Mouse (Mus musculus): ENCODE results near the gene Tbx10. TPM values are rescaled to one million over a fixed set of nuclear protein-coding genes. Genes with fewer than 3 reads are reported as not detected.

Tbx10 gene
- polyA plus RNA-seq, 1 experiment, result 0.46 TPM

GRCm38 (mm10) chr19:4005971-4006370, 13.4 kb downstream of the Tbx10 start:
- DNase-seq (ENCODE audit: low read depth), result no peak
- TF ChIP-seq CTCF (IDR thresholded peaks at IDR 0.05; ENCODE audit: borderline replicate concordance, extremely low read depth, insufficient read depth, insufficient read length), result no peak

- TF ChIP-seq POLR2A (IDR thresholded peaks at IDR 0.05; ENCODE audit: borderline replicate concordance, extremely low read depth, insufficient read depth, insufficient read length, poor library complexity, severe bottlenecking) (no peak), CTCF (IDR thresholded peaks at IDR 0.05; ENCODE audit: borderline replicate concordance, extremely low read depth, insufficient read depth, insufficient read length) (no peak)
- DNase-seq (ENCODE audit: low read depth), result no peak
These were observed 18.5 kb downstream of the Tbx10 start for GRCm38 (mm10) chr19:4011086-4011485.

- peak; percentile 100 for DNase-seq (ENCODE audit: low read depth)
- peak; percentile 32; the same call in 1 of the 2 replicates for TF ChIP-seq POLR2A (IDR thresholded peaks at IDR 0.05; ENCODE audit: borderline replicate concordance, extremely low read depth, insufficient read depth, insufficient read length, poor library complexity, severe bottlenecking)
- peak; percentile 83; the same call in 1 of the 2 replicates for TF ChIP-seq CTCF (IDR thresholded peaks at IDR 0.05; ENCODE audit: borderline replicate concordance, extremely low read depth, insufficient read depth, insufficient read length)
These were observed 20.0 kb downstream of the Tbx10 start, which contains the start of gene Ndufv1 for GRCm38 (mm10) chr19:4012432-4013022. TSS of gene Ndufv1 (minus strand) at chr19:4012806.

- DNase-seq (ENCODE audit: low read depth), result no peak
- no peak for TF ChIP-seq CTCF (IDR thresholded peaks at IDR 0.05; ENCODE audit: borderline replicate concordance, extremely low read depth, insufficient read depth, insufficient read length)
- TF ChIP-seq POLR2A (IDR thresholded peaks at IDR 0.05; ENCODE audit: borderline replicate concordance, extremely low read depth, insufficient read depth, insufficient read length, poor library complexity, severe bottlenecking), result no peak
These were observed 20.5 kb downstream of the Tbx10 start for GRCm38 (mm10) chr19:4013066-4013465.

GRCm38 (mm10) chr19:4014802-4015201, 22.2 kb downstream of the Tbx10 start:
- DNase-seq (ENCODE audit: low read depth), result no peak
- TF ChIP-seq POLR2A (IDR thresholded peaks at IDR 0.05; ENCODE audit: borderline replicate concordance, extremely low read depth, insufficient read depth, insufficient read length, poor library complexity, severe bottlenecking) (no peak), CTCF (IDR thresholded peaks at IDR 0.05; ENCODE audit: borderline replicate concordance, extremely low read depth, insufficient read depth, insufficient read length) (no peak)

- no peak for TF ChIP-seq CTCF (IDR thresholded peaks at IDR 0.05; ENCODE audit: borderline replicate concordance, extremely low read depth, insufficient read depth, insufficient read length)
- no peak for TF ChIP-seq POLR2A (IDR thresholded peaks at IDR 0.05; ENCODE audit: borderline replicate concordance, extremely low read depth, insufficient read depth, insufficient read length, poor library complexity, severe bottlenecking)
- no peak for DNase-seq (ENCODE audit: low read depth)
These were observed 23.1 kb downstream of the Tbx10 start for GRCm38 (mm10) chr19:4015635-4016034.

- no peak for TF ChIP-seq POLR2A (IDR thresholded peaks at IDR 0.05; ENCODE audit: borderline replicate concordance, extremely low read depth, insufficient read depth, insufficient read length, poor library complexity, severe bottlenecking)
These were observed 25.5 kb downstream of the Tbx10 start for GRCm38 (mm10) chr19:4017921-4018587.

GRCm38 (mm10) chr19:4018743-4019583, 26.4 kb downstream of the Tbx10 start:
- TF ChIP-seq CTCF (IDR thresholded peaks at IDR 0.05; ENCODE audit: borderline replicate concordance, extremely low read depth, insufficient read depth, insufficient read length) (peak; percentile 77), POLR2A (IDR thresholded peaks at IDR 0.05; ENCODE audit: borderline replicate concordance, extremely low read depth, insufficient read depth, insufficient read length, poor library complexity, severe bottlenecking) (no peak)
- peak; percentile 89 for DNase-seq (ENCODE audit: low read depth)

More at GRCm38 (mm10) chr19:4017921-4018587, 25.5 kb downstream of the Tbx10 start:
- DNase-seq (ENCODE audit: low read depth), result no peak

GRCm38 (mm10) chr19:4023185-4023584, 30.6 kb downstream of the Tbx10 start:
- TF ChIP-seq POLR2A (IDR thresholded peaks at IDR 0.05; ENCODE audit: borderline replicate concordance, extremely low read depth, insufficient read depth, insufficient read length, poor library complexity, severe bottlenecking), result no peak
- no peak for TF ChIP-seq CTCF (IDR thresholded peaks at IDR 0.05; ENCODE audit: borderline replicate concordance, extremely low read depth, insufficient read depth, insufficient read length)
- DNase-seq (ENCODE audit: low read depth), result no peak

- TF ChIP-seq POLR2A (IDR thresholded peaks at IDR 0.05; ENCODE audit: borderline replicate concordance, extremely low read depth, insufficient read depth, insufficient read length, poor library complexity, severe bottlenecking) (no peak), CTCF (IDR thresholded peaks at IDR 0.05; ENCODE audit: borderline replicate concordance, extremely low read depth, insufficient read depth, insufficient read length) (no peak)
- no peak for DNase-seq (ENCODE audit: low read depth)
These were observed 35.0 kb downstream of the Tbx10 start for GRCm38 (mm10) chr19:4027576-4027975.

- TF ChIP-seq POLR2A (IDR thresholded peaks at IDR 0.05; ENCODE audit: borderline replicate concordance, extremely low read depth, insufficient read depth, insufficient read length, poor library complexity, severe bottlenecking), result no peak
- no peak for TF ChIP-seq CTCF (IDR thresholded peaks at IDR 0.05; ENCODE audit: borderline replicate concordance, extremely low read depth, insufficient read depth, insufficient read length)
- DNase-seq (ENCODE audit: low read depth), result no peak
These were observed 40.1 kb downstream of the Tbx10 start for GRCm38 (mm10) chr19:4032668-4033067.
